Mouse (Mus musculus): ENCODE results near the gene Trim71.

DNA sequence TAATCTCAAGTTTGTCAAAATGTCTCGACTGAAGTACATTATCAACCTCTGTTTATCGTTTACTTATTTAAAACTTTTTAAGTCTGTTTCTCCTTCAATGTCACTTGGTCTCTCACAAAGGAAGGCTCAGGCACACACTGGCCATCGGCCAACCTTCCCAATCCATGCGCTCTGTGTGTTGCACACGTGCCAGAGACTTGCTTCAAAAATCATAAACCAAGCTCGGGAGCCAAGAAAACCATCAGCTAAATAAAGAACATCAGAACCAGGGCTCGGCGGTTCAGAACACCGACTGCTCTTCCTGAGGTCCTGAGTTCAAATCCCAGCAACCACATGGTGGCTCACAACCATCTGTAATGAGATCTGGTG, 35.5 kb downstream of the Trim71 start:
- TF ChIP-seq POLR2A (IDR thresholded peaks at IDR 0.05; ENCODE audit: extremely low read depth, insufficient read depth, low read length): no peak
- TF ChIP-seq CTCF (IDR thresholded peaks at IDR 0.05; ENCODE audit: low read depth, low read length): no peak
